Mouse (Mus musculus) left cerebral cortex, postnatal 14 days (tissue): Measurements from ENCODE around the gene Ugt2b1. TPM values are rescaled to one million over a fixed set of nuclear protein-coding genes. Genes with fewer than 3 reads are reported as not detected.
"Not testable (repeated sequence)": the region's sequence is repeated elsewhere in the genome, so short reads cannot be mapped to it uniquely, and the experiment has no call there.

ENCODE experiments used
- DNase-seq, 2 experiments: peaks; one replicate each; pipeline ENCODE4 v3.0.0; 2021 to 2022; ENCODE audit warnings: low spot score in 2 of 2, mixed read lengths in 1 of 2
- intact Hi-C: fragments of 180-260 bp; cut with DNase I; formaldehyde crosslinking; loops from one replicate; pipeline ENCODE4 v1.15.1; 2025
- long read RNA-seq, 2 experiments: library from polyadenylated mRNA; stranded (forward); transcript quantifications; one replicate each; pipeline ENCODE4 v2.0.0; 2021
- total RNA-seq, 2 experiments: library from RNA; stranded (reverse); gene quantifications; 2 replicates each; pipeline ENCODE4 v1.2.3; 2021

Ugt2b1 gene
- total RNA-seq, result not detected
- long read RNA-seq, experiment 1, result 0 reads
- long read RNA-seq, experiment 2, result 0 reads

GRCm38 (mm10) chr5:86926426-86926825 is at the start of gene Ugt2b1:
Gene Ugt2b1 (minus strand): TSS chr5:86926530.
- DNase-seq, result no peak
- intact Hi-C loops, result no loop called here

GRCm38 (mm10) chr5:86967271-86967670 is 40.9 kb upstream of the Ugt2b1 start:
- intact Hi-C loops, DNase-seq: not testable (repeated sequence)

GRCm38 (mm10) chr5:86962849-86963248 is 36.5 kb upstream of the Ugt2b1 start:
- intact Hi-C loops, DNase-seq: not testable (repeated sequence)

- DNase-seq, result no peak
- intact Hi-C loops, result no loop called here
Observed at GRCm38 (mm10) chr5:86961587-86962358, 35.4 kb upstream of the Ugt2b1 start.

GRCm38 (mm10) chr5:86960504-86960903 is 34.2 kb upstream of the Ugt2b1 start:
- intact Hi-C loops, result no loop called here

GRCm38 (mm10) chr5:86942111-86942510 is 15.8 kb upstream of the Ugt2b1 start:
- no peak for DNase-seq
- intact Hi-C loops, result no loop called here

More at GRCm38 (mm10) chr5:86960504-86960903, 34.2 kb upstream of the Ugt2b1 start:
- DNase-seq, result no peak

- DNase-seq, result no peak
- intact Hi-C loops, result no loop called here
Observed at GRCm38 (mm10) chr5:86920661-86921233, 5.6 kb downstream of the Ugt2b1 start.

GRCm38 (mm10) chr5:86911357-86912099 is 14.8 kb downstream of the Ugt2b1 start:
- DNase-seq, result no peak

GRCm38 (mm10) chr5:86910770-86911169 is 15.6 kb downstream of the Ugt2b1 start:
- intact Hi-C loops, result no loop called here
- DNase-seq, result no peak

More at GRCm38 (mm10) chr5:86911357-86912099, 14.8 kb downstream of the Ugt2b1 start:
- intact Hi-C loops, result no loop called here

GRCm38 (mm10) chr5:86906758-86907157 is 19.6 kb downstream of the Ugt2b1 start, which contains the start of gene Ugt2b34:
Gene Ugt2b34 (minus strand): TSS chr5:86906937.
- no peak for DNase-seq
- intact Hi-C loops, result no loop called here

- intact Hi-C loops, result loop anchor here (5.0 to 10.0 kb wide), 2 partner anchors 252 to 545 kb away; partner anchors contain the start of gene Ugt2b5
Observed at GRCm38 (mm10) chr5:86889933-86890332, 36.4 kb downstream of the Ugt2b1 start.

GRCm38 (mm10) chr5:86888420-86888819 is 37.9 kb downstream of the Ugt2b1 start:
- intact Hi-C loops, result loop anchor here (5.0 to 10.0 kb wide), 2 partner anchors 254 to 546 kb away; partner anchors contain the start of gene Ugt2b5
- no peak for DNase-seq

More at GRCm38 (mm10) chr5:86889933-86890332, 36.4 kb downstream of the Ugt2b1 start:
- DNase-seq, result no peak

- intact Hi-C loops, result loop anchor here (5.0 to 10.0 kb wide), 2 partner anchors 255 to 548 kb away; partner anchors contain the start of gene Ugt2b5
Observed at GRCm38 (mm10) chr5:86887081-86887480, 39.2 kb downstream of the Ugt2b1 start.

GRCm38 (mm10) chr5:86886620-86887019 is 39.7 kb downstream of the Ugt2b1 start:
- peak; percentile 32 to 43 for DNase-seq
- intact Hi-C loops, result loop anchor here (5.0 to 10.0 kb wide), 2 partner anchors 256 to 548 kb away; partner anchors contain the start of gene Ugt2b5

More at GRCm38 (mm10) chr5:86887081-86887480, 39.2 kb downstream of the Ugt2b1 start:
- DNase-seq, result no peak

- DNase-seq, result no peak
- intact Hi-C loops, result no loop called here
Observed at GRCm38 (mm10) chr5:86871877-86872276, 54.5 kb downstream of the Ugt2b1 start.

Other genes starting within 250 kb of the Ugt2b1 start
- gene Tmprss11e, start 180.7 kb downstream of the Ugt2b1 start, total RNA-seq, result not detected
- gene Ythdc1, start 122.3 kb downstream of the Ugt2b1 start, total RNA-seq, result 10 to 100 TPM; 53.9 to 54.4 TPM
- gene Ugt2b34, start 19.6 kb downstream of the Ugt2b1 start, total RNA-seq, result not detected
- gene Ugt2b35, start 74.3 kb upstream of the Ugt2b1 start, total RNA-seq, result not detected
- gene Ugt2b36, start 166.0 kb upstream of the Ugt2b1 start, total RNA-seq, result not detected
- not detected for gene Ugt2b5, start 213.8 kb upstream of the Ugt2b1 start, total RNA-seq